Mouse (Mus musculus): ENCODE results near the gene Baiap2.

GRCm38 (mm10) chr11:120002041-120002440 lies 59.5 kb downstream of the Baiap2 start:
- TF ChIP-seq CTCF (conservative IDR thresholded peaks at IDR 0.05; ENCODE audit: insufficient read depth, insufficient read length, low read depth, low read length) (no peak), POLR2A (IDR thresholded peaks at IDR 0.05; ENCODE audit: low read depth, low read length) (no peak)

Measured in kidney, adult 2 months (tissue).